Mouse (Mus musculus): ENCODE data around the gene Apoa4.

GRCm38 (mm10) chr9:46192642-46193041 is 47.9 kb upstream of the Apoa4 start:
- TF ChIP-seq POLR2A (IDR thresholded peaks at IDR 0.05; ENCODE audit: control insufficient read depth in 1 of 2, insufficient read depth in 1 of 2, low read depth in 1 of 2, low read length in 2 of 2, poor library complexity in 1 of 2) (no peak), CTCF (IDR thresholded peaks at IDR 0.05 in 2 of 3, conservative IDR thresholded peaks at IDR 0.05 in 1 of 3; ENCODE audit: control insufficient read depth in 1 of 3, insufficient read depth in 1 of 3, low read depth in 2 of 3, low read length in 3 of 3, poor library complexity in 1 of 3, severe bottlenecking in 1 of 3) (no peak), ZKSCAN1 (IDR thresholded peaks at IDR 0.05; ENCODE audit: low read depth, low read length) (no peak), ZMIZ1 (IDR thresholded peaks at IDR 0.05; ENCODE audit: low read depth, low read length) (no peak), POLR2AphosphoS2 (IDR thresholded peaks at IDR 0.05; ENCODE audit: low read length) (no peak), USF1 (IDR thresholded peaks at IDR 0.05; ENCODE audit: low read depth, low read length) (no peak), POLR2AphosphoS5 (IDR thresholded peaks at IDR 0.05; ENCODE audit: borderline replicate concordance, low read depth, low read length) (no peak), HCFC1 (IDR thresholded peaks at IDR 0.05; ENCODE audit: low read depth, low read length) (no peak), EP300 (IDR thresholded peaks at IDR 0.05; ENCODE audit: low read depth in 1 of 2, low read length in 2 of 2) (no peak), GATA1 (IDR thresholded peaks at IDR 0.05; ENCODE audit: low read depth, low read length) (no peak), ELF1 (IDR thresholded peaks at IDR 0.05; ENCODE audit: low read depth, low read length) (no peak), KAT2A (conservative IDR thresholded peaks at IDR 0.05; ENCODE audit: low read depth, low read length) (no peak)

Data from MEL (cell line).